8 mouse cellular contexts compared by ENCODE assay signal in the genomic region with DNA sequence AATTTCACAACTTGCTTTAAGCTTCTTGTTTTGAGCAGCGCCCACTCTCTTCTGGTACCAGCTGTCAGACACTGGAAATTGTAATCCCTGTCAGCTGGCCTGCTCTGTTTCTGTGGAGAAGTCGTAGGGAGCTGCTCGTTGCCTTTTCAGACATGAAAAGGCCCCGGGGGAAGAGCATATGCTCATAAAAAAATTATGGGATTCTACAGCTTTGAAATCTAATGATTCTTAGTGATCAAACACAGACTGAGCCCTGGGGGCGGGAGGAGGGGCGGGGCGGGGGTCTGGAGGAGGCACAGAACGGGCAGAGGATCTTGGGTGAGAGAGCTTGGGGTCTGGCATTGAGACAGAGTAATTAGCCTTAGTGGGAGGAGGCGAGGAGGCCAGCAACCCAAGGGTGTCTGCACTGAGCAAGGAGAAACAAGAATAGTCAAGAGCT.
A peak's percentile ranks its signal among the peaks of the same experiment; 100 is the strongest.
DNase-seq lines count a peak whose midpoint lies in the region; ATAC-seq and TF ChIP-seq lines count a peak whose summit lies in the region.

No protein-coding gene starts in this region.

- no peak for TF ChIP-seq POLR2A in spleen, adult 2 months (IDR thresholded peaks at IDR 0.05; ENCODE audit: low read depth, low read length)

- DNase-seq in spleen, adult 2 months (ENCODE audit: low read depth in 1 of 2, low spot score in 2 of 2): no peak
- DNase-seq in spleen, postnatal 4 days (ENCODE audit: low spot score in 2 of 2): no peak
- peak; percentile 58 for DNase-seq in forelimb bud, embryonic 11.5 days (ENCODE audit: low read depth, low spot score)
- DNase-seq in layer of hippocampus, adult 9-10 months (ENCODE audit: low spot score): peak; percentile 31
- DNase-seq in thymus, postnatal 4 days: peak; percentile 10
- no peak for DNase-seq in adrenal gland, postnatal 10 days
- no peak for DNase-seq in cerebellum, postnatal 36 days

- 0 out of 2 replicates have a peak, but pooled peaks cover 2% of the 10 kb centered on the region for H3K4me1 ChIP-seq in spleen, adult 2 months (ENCODE audit: control insufficient read depth, insufficient read depth, insufficient read length)
- H3K4me1 ChIP-seq in midbrain, embryonic 12.5 days: 0 out of 2 replicates have a peak, but pooled peaks cover 9% of the 10 kb centered on the region

- peak; percentile 74 for ATAC-seq in midbrain, embryonic 12.5 days (ENCODE audit: low FRiP score, low read depth)

- peak overlapping the region; percentile 59 for H3K4me2 ChIP-seq in midbrain, embryonic 12.5 days (replicated peaks)

- H3K9me3 ChIP-seq in midbrain, embryonic 12.5 days: no peaks in the 10 kb centered on the region

- H3K9ac ChIP-seq in midbrain, embryonic 12.5 days (replicated peaks): no peak overlapping the region

- H3K27me3 ChIP-seq in spleen, adult 2 months (ENCODE audit: control insufficient read depth, insufficient read depth, low read length): no peaks in the 10 kb centered on the region
- peaks cover 96% of the 10 kb centered on the region for H3K27me3 ChIP-seq in midbrain, embryonic 12.5 days

- H3K4me3 ChIP-seq in spleen, adult 2 months (ENCODE audit: extremely low read depth, insufficient read depth, insufficient read length): peak overlapping the region; percentile 13; the same call in 1 of the 2 replicates
- H3K4me3 ChIP-seq in midbrain, embryonic 12.5 days: peak overlapping the region; percentile 40; the same call in 1 of the 2 replicates

- no peak for TF ChIP-seq CTCF in spleen, adult 2 months (IDR thresholded peaks at IDR 0.05; ENCODE audit: extremely low read depth, insufficient read depth, insufficient read length, insufficient replicate concordance)

- WGBS in spleen, adult 2 months: 18% methylated on average over 9 of the region's 9 CpGs
- 13% methylated on average over 9 of the region's 9 CpGs for WGBS in midbrain, embryonic 12.5 days

- no peaks in the 10 kb centered on the region for H3K36me3 ChIP-seq in spleen, adult 2 months (ENCODE audit: control insufficient read depth, insufficient read depth, low read length)
- no peaks in the 10 kb centered on the region for H3K36me3 ChIP-seq in midbrain, embryonic 12.5 days

- H3K27ac ChIP-seq in spleen, adult 2 months (ENCODE audit: insufficient read depth, low read length): no peak overlapping the region
- peak overlapping the region; percentile 76 for H3K27ac ChIP-seq in midbrain, embryonic 12.5 days (replicated peaks)

Comparison
In these comparisons a context has a peak if more than half of its experiments do, and no peak if none do; other contexts are left out.
1. DNase-seq: peak in forelimb bud, embryonic 11.5 days (single experiment), layer of hippocampus, adult 9-10 months (single experiment) and thymus, postnatal 4 days (single experiment); none in spleen, adult 2 months (0 of 2), spleen, postnatal 4 days (0 of 2), adrenal gland, postnatal 10 days (single experiment) and cerebellum, postnatal 36 days (0 of 2).